Mouse (Mus musculus) intestine, embryonic 16.5 days (tissue): ENCODE results near the gene Fabp3. TPM values are rescaled to one million over a fixed set of nuclear protein-coding genes. Genes with fewer than 3 reads are reported as not detected.

ENCODE experiments used
- ATAC-seq: fragments of 200-750 bp; cut with Nextera tagmentation; 2 replicates; pipeline ENCODE4 v1.8.0; 2017; ENCODE audit warnings: moderate TSS enrichment, moderate library complexity
- H3K27ac ChIP-seq: fragments of 300-500 bp; sonication (generic); 2 replicates; pipeline ENCODE4 v1.5.1; 2014; ENCODE audit warnings: mild to moderate bottlenecking, low read length
- H3K27me3 ChIP-seq: fragments of 300-500 bp; sonication (generic); replicated peaks from 2 replicates; pipeline ENCODE4 v1.6.1; 2014; ENCODE audit warnings: low read length, control low read depth, mixed read lengths; ENCODE audit not compliant: control insufficient read depth, insufficient read depth
- H3K36me3 ChIP-seq: fragments of 300-500 bp; sonication (generic); 2 replicates; pipeline ENCODE4 v1.6.1; 2014; ENCODE audit warnings: low read length, control low read depth; ENCODE audit not compliant: control insufficient read depth, insufficient read depth
- H3K4me1 ChIP-seq: fragments of 300-500 bp; sonication (generic); 2 replicates; pipeline ENCODE4 v1.6.1; 2014; ENCODE audit warnings: low read length, control low read depth, mixed read lengths; ENCODE audit not compliant: control insufficient read depth, insufficient read depth
- H3K4me2 ChIP-seq: fragments of 300-500 bp; sonication (generic); 2 replicates; pipeline ENCODE4 v1.6.1; 2014; ENCODE audit warnings: low read depth, low read length, control low read depth
- H3K4me3 ChIP-seq: fragments of 300-500 bp; sonication (generic); 2 replicates; pipeline ENCODE4 v1.5.1; 2014; ENCODE audit warnings: mild to moderate bottlenecking, low read length
- H3K9ac ChIP-seq: fragments of 300-500 bp; sonication (generic); 2 replicates; pipeline ENCODE4 v1.6.1; 2014; ENCODE audit warnings: low read depth, low read length
- H3K9me3 ChIP-seq: fragments of 300-500 bp; sonication (generic); 2 replicates; pipeline ENCODE4 v1.6.1; 2016; ENCODE audit warnings: low read length, control low read depth; ENCODE audit not compliant: control insufficient read depth
- WGBS: fragments of 180-500 bp; shearing (Covaris S2); extraction: QIAGEN DNeasy Blood & Tissue Kit; methylation state at CpG from one replicate; pipeline ENCODE4 v1.1.7; 2014; 5-methylcytosine and 5-hydroxymethylcytosine counted together
- polyA plus RNA-seq: library from polyadenylated mRNA; unstranded; fragments of >200 nt; fragmentation: Nextera tagmentation; extraction: Ambion mirVana; gene quantifications from 2 replicates; pipeline ENCODE4 v1.2.1, GENCODE M21; 2015

Gene Fabp3
- 4.0 and 4.5 TPM in 2 replicates for polyA plus RNA-seq

DNA sequence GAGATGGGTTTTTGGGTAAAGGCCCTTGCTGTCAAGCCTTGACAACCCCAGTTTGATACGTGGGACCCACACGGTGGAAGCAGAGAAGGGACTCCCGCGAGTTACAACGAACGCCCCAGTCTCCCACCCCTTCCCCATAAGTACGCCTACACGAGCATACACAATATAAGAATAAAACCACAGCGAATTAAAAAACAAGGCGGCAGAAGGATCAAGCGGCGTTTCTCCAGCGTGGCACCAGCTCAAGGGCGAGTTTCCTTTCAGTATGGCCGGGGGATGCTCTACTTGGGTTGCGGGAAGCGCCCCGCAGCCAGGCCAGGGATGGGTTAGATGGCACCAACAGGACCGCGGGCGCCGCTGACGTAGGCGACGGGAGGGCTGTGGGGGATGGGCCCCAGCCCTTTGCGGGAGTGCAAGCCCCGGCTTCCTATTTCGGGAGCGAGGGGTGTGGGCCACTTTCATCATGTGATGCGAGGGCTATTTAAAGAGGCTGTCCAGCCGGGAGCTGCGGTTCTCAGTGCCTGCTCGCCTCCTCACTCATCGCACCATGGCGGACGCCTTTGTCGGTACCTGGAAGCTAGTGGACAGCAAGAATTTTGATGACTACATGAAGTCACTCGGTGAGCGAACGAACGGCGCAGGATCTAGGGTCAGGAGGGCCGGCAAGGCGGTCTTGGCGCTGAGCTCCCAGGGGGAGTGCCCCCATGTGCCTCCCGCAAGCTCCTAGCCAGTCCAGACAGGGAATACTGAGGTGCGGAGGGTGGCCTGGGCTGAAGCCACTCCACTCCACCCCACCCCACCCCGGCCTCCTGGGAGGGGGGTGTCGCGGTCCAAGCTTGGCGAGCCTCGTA is at the start of gene Fabp3, which contains the start of gene Gm10570:
Fabp3 (plus strand) TSS at position 365 of the 851 bp plus-strand sequence.
Gm10570 (minus strand) TSS at position 444 of the 851 bp plus-strand sequence.
- Histone ChIP-seq H3K9ac (peak within 1 kb of the TSS; percentile 59), H3K4me2 (peak within 1 kb of the TSS; percentile 97), H3K27ac (no peak within 1 kb of the TSS), H3K27me3 (peaks cover 17% of the 10 kb centered on the region), H3K4me3 (peak within 1 kb of the TSS; percentile 58), H3K9me3 (no peaks in the 10 kb centered on the region), H3K4me1 (peaks cover 5% of the 10 kb centered on the region), H3K36me3 (no peaks in the 10 kb centered on the region)
- under 1% methylated on average over 52 of the region's 52 CpGs for WGBS
- peak; percentile 23 for ATAC-seq

GRCm38 (mm10) chr4:130260406-130260805 is 48.0 kb upstream of the Fabp3 start:
- Histone ChIP-seq H3K27ac (no peak overlapping the region), H3K36me3 (no peaks in the 10 kb centered on the region), H3K4me3 (no peak overlapping the region), H3K4me1 (no peaks in the 10 kb centered on the region), H3K4me2 (no peak overlapping the region), H3K9ac (no peak overlapping the region), H3K9me3 (no peaks in the 10 kb centered on the region), H3K27me3 (no peaks in the 10 kb centered on the region; the same call in 1 of the 2 replicates)
- no peak for ATAC-seq
- WGBS: 24% methylated on average over 5 of the region's 5 CpGs

- Histone ChIP-seq H3K4me2 (no peak overlapping the region), H3K4me3 (no peak overlapping the region), H3K27ac (no peak overlapping the region), H3K27me3 (no peaks in the 10 kb centered on the region; the same call in 1 of the 2 replicates), H3K4me1 (peaks cover 8% of the 10 kb centered on the region), H3K36me3 (no peaks in the 10 kb centered on the region), H3K9ac (no peak overlapping the region), H3K9me3 (no peaks in the 10 kb centered on the region)
- no peak for ATAC-seq
- 54% methylated on average over 11 of the region's 11 CpGs for WGBS
Measured at GRCm38 (mm10) chr4:130264131-130264530, 44.3 kb upstream of the Fabp3 start.

DNA sequence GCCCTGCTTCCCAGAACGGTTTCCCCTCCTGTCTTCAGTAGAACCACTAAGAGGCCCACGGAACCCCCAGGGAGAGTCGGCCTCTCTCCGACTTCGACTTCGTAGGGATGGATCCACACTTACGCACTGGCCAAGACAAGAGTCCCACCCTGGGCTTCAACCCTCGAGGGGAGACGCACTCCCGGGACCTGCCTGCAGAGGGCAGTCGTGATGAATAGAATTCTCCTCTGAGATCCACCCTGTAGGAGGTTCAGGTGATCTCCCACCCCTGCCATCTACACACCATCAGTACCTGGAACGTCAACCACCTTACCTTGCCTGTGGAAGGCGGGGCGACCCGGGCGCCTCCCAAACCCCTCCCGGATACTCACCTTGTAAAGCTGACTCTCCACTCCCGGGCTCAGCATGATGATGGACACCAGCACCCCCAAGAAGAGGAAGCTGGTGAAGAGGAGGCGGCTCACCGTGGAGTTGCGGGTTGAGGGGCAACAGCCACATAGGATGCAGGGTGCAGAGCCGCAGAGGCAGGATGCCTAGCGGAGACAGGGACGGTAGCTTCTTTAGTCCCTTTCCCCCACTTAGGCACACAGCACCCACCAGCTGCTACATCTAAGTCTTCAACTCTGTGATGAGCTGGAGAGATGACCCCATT is 43.6 kb upstream of the Fabp3 start:
- 26% methylated on average over 24 of the region's 24 CpGs for WGBS
- Histone ChIP-seq H3K9ac (no peak overlapping the region), H3K4me1 (peaks cover 8% of the 10 kb centered on the region), H3K27me3 (no peaks in the 10 kb centered on the region; the same call in 1 of the 2 replicates), H3K4me3 (no peak overlapping the region), H3K36me3 (no peaks in the 10 kb centered on the region), H3K27ac (no peak overlapping the region), H3K9me3 (no peaks in the 10 kb centered on the region), H3K4me2 (no peak overlapping the region)
- no peak for ATAC-seq

DNA sequence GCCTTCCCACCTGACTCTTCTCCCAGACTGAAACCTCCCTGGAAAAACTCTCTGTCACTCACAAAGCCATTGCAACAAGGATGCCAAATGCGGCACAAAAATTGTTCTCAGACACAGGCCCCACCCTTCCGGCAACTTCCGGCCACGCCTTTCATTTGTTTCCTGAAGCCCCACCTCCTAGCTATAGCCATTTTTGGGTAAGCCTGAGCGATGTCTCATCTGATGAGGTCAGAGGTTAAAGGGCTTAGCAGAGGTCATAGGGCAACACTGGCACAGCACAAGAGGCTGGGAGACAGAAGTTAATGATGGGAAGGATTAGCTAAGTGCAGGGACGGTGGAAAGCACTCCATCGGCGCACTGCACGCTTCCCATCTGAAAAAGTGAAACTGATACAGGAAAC is 41.8 kb upstream of the Fabp3 start:
- WGBS: 48% methylated on average over 9 of the region's 9 CpGs
- ATAC-seq: no peak; the same call in 1 of the 2 replicates
- Histone ChIP-seq H3K27ac (no peak overlapping the region), H3K9ac (no peak overlapping the region), H3K4me2 (peak overlapping the region; percentile 52), H3K4me1 (peaks cover 8% of the 10 kb centered on the region), H3K4me3 (peak overlapping the region; percentile 31), H3K9me3 (no peaks in the 10 kb centered on the region), H3K27me3 (no peaks in the 10 kb centered on the region; the same call in 1 of the 2 replicates), H3K36me3 (no peaks in the 10 kb centered on the region)

GRCm38 (mm10) chr4:130267069-130267468 is 41.3 kb upstream of the Fabp3 start:
- H3K4me1 ChIP-seq: peaks cover 8% of the 10 kb centered on the region
- H3K9me3 ChIP-seq: no peaks in the 10 kb centered on the region
- ATAC-seq: peak; percentile 85
- H3K4me2 ChIP-seq: peak overlapping the region; percentile 52
- WGBS: 60% methylated on average over 7 of the region's 7 CpGs
- no peak overlapping the region for H3K27ac ChIP-seq
- H3K27me3 ChIP-seq: no peaks in the 10 kb centered on the region; the same call in 1 of the 2 replicates
- no peaks in the 10 kb centered on the region for H3K36me3 ChIP-seq
- peak overlapping the region; percentile 31; the same call in 1 of the 2 replicates for H3K4me3 ChIP-seq
- peak overlapping the region; percentile 30; the same call in 1 of the 2 replicates for H3K9ac ChIP-seq

- no peak overlapping the region for H3K27ac ChIP-seq
- H3K4me3 ChIP-seq: no peak overlapping the region
- WGBS: 85% methylated on average over 10 of the region's 10 CpGs
Measured at GRCm38 (mm10) chr4:130268736-130269135, 39.7 kb upstream of the Fabp3 start.

DNA sequence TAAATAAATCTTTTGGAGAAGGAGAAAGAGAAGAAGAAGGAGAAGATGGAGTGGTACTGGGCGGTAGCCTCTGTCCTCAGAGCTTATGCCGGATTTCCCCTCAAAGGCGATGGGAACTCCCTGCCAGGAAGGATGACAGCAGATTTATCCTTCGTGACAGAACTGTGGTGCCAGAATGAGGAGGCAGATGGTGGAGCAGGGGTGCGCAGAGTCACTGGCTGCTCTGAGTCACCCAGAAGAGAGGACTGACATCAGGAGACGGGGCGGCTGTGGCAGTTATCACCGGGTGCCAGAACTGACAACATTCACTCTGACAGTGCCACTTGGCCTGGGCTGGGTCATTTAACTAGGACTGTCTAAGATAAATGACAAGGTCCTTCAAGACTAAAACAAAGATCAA is 38.3 kb upstream of the Fabp3 start:
- H3K9ac ChIP-seq: no peak overlapping the region
- H3K4me1 ChIP-seq: peaks cover 14% of the 10 kb centered on the region
- no peak for ATAC-seq
- H3K27me3 ChIP-seq: peaks cover 12% of the 10 kb centered on the region
- WGBS: 79% methylated on average over 8 of the region's 8 CpGs
- H3K36me3 ChIP-seq: no peaks in the 10 kb centered on the region
- H3K27ac ChIP-seq: no peak overlapping the region
- H3K4me2 ChIP-seq: no peak overlapping the region
- no peaks in the 10 kb centered on the region for H3K9me3 ChIP-seq
- no peak overlapping the region for H3K4me3 ChIP-seq

More at GRCm38 (mm10) chr4:130268736-130269135, 39.7 kb upstream of the Fabp3 start:
- no peak for ATAC-seq
- H3K36me3 ChIP-seq: no peaks in the 10 kb centered on the region
- no peaks in the 10 kb centered on the region for H3K9me3 ChIP-seq
- no peak overlapping the region for H3K9ac ChIP-seq
- peaks cover 3% of the 10 kb centered on the region; the same call in 1 of the 2 replicates for H3K27me3 ChIP-seq
- H3K4me1 ChIP-seq: peaks cover 9% of the 10 kb centered on the region
- no peak overlapping the region for H3K4me2 ChIP-seq

GRCm38 (mm10) chr4:130270611-130271347 is 37.6 kb upstream of the Fabp3 start:
- Histone ChIP-seq H3K9me3 (no peaks in the 10 kb centered on the region), H3K27ac (no peak overlapping the region), H3K4me1 (peaks cover 14% of the 10 kb centered on the region), H3K36me3 (no peaks in the 10 kb centered on the region), H3K4me2 (no peak overlapping the region), H3K4me3 (no peak overlapping the region), H3K27me3 (peaks cover 12% of the 10 kb centered on the region), H3K9ac (no peak overlapping the region)
- no peak for ATAC-seq
- 82% methylated on average over 6 of the region's 6 CpGs for WGBS
